Mouse (Mus musculus) neural tube, embryonic 10.5 days (tissue): ENCODE results near the gene Irs1.
A peak's percentile ranks its signal among the peaks of the same experiment; 100 is the strongest.

ENCODE experiments used
- DNase-seq: peaks from one replicate; pipeline ENCODE4 v3.0.0-alpha.2; 2017; ENCODE audit warnings: low spot score; ENCODE audit errors: extremely low spot score

Irs1 gene

GRCm38 (mm10) chr1:82289116-82289989 is 1.9 kb downstream of the Irs1 start:
- DNase-seq, result no peak

DNA sequence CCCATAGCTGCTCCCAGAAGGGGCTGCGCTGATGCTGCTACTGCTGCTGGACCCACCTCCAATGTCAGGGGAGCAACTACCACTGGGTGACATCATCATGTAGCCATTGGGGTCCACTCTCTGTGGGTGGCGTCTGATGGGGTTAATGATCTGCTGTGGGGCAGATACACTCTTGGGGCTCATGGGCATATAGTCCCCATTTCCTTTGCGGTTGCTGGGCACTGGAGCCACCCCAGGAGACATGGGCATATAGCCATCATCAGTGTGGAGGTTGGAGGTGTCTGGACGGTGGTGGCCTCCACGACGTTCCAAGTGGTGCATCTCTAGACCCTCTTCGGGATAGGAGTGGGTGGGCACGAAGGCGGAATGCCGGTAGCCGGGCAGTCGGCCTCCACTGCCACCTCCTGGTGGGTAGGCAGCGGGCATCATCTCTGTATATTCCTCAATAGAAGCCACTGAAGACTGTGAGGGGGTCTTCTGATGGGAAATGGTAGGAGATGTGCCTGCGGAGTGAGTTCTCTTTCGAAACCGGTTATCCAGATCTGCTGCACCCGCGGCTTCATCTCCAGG is 2.7 kb downstream of the Irs1 start:
- DNase-seq, result no peak

GRCm38 (mm10) chr1:82287776-82288325 is 3.4 kb downstream of the Irs1 start:
- DNase-seq, result no peak

GRCm38 (mm10) chr1:82287052-82287775 is 4.0 kb downstream of the Irs1 start:
- no peak for DNase-seq

DNA sequence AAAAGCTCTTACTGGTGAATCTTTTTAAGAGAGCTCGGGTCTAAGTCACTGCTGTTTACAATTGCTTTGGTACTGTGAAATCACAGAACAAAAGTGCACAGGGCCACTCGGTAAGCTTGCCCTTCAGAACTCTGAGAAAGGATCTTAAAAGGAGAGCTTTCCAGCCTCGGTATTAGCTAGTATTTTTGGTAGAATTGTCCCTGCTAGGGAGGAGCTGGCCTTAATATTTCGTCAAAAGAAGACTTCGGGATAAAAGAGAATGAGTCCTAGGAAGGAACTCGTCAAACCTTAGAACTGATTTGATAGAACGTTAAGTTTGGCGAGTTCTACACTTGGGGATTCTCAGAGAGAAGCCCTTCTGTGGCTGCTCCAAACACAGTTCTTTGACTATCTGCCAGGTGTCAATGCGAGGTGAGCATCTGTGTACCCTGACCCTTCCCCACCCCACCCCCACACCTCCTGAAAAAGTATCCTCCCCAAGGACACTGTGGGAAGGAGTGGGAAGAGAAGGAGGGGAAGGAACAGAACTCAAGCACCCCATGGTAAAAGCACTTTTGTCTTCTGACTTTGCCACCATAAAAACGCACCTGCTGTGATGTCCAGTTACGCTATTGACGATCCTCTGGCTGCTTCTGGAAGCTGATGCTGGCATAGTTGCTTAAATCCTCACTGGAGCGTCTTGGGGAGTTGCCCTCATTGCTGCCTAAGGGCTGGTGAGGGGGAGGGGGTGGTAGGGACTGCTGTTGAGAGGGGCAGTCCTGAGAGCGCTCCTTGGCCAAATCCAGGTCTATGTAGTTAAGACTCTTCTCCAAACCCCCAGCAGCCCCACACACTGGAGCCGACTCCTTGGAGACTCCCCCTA is 4.8 kb downstream of the Irs1 start:
- DNase-seq, result no peak

GRCm38 (mm10) chr1:82285461-82286189 is 5.6 kb downstream of the Irs1 start:
- DNase-seq, result no peak

DNA sequence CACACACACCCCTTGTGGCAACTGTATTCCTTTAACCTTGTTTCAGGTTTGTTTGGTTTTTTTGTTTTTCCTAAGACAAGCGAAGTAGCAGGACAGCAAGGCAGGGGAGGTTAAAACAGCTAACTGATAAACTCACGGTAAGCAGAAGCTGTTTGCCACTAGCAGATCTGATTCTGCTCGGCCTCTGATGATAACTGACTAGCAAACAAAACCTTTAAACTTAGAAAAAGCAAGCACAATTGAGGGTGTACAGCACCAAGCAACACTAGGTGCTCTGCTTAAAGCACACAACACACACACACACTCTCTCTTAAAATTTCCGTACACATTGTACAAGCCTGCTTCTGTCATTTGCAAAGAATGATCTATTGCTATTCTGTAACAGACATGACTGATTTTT is 6.8 kb downstream of the Irs1 start:
- no peak for DNase-seq

DNA sequence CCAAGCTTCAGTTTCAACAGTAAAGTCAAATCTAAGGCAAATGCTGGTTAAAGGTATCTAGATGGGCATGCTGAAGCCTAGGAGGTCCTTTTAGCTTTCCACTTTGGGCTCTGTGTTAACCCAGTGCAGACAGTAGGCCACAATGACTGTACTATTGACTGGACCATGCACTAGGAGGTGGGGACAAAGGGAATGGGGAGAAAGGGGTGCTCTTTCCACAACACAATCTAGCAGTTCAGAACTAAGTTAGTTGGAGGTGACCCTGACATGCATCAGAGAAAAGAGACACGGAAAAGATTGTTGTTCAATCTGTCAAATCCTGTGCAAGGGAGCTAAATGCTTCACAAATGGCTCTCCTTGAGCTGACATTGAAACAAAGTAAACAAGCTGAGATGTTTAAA is 7.3 kb downstream of the Irs1 start:
- DNase-seq, result peak; percentile 55

DNA sequence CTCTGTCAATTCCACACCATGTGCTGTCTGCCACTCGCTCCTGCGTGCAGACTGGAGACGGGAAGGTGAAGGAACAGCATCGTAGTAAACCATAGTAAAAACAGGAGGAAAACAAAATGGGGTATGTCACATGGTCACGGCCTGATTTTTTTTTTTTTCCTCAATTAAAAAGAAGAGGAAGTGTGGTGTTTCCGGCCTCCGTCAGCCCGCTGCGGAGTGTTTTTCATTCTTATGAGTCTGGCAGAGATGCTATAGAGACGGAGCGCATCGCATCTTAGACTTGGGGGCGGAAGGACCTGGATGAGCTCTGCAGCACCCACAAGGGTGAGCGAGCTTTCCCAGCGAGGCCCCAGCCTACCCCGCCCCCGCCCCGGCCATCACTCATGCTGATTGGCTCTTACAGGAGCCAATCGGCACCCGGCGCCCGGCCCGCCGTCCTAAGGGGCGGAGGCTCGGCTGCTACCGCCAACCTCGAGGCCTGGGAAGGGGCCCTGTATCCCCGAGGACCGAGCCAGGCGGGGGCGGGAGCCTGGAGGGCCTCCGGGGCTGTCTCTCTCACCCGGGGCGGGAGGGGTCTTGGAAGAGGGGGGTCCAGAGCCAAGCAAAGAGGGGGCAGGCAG is 8.1 kb downstream of the Irs1 start:
- DNase-seq, result peak; percentile 93

DNA sequence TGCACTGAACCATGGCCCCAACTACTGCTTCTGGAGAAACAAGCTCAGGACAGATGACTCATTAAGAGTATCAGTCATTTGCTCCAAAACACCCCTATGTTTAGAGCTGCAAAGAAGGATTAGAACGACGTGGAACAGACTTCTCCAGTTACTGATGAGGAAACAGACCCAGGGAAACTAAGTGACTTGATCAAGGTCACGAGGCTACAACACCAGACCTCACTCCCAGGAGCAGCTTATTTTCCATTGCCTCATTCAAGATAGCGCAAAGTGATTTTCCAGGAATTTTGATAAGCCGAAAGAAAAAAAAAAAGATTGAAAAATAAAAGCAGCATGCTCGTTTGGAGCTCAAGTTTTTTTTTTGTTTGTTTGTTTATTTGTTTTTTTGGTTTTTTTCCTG is 9.4 kb downstream of the Irs1 start:
- DNase-seq, result no peak

- no peak for DNase-seq
Observed at GRCm38 (mm10) chr1:82279768-82280167, 11.4 kb downstream of the Irs1 start.

DNA sequence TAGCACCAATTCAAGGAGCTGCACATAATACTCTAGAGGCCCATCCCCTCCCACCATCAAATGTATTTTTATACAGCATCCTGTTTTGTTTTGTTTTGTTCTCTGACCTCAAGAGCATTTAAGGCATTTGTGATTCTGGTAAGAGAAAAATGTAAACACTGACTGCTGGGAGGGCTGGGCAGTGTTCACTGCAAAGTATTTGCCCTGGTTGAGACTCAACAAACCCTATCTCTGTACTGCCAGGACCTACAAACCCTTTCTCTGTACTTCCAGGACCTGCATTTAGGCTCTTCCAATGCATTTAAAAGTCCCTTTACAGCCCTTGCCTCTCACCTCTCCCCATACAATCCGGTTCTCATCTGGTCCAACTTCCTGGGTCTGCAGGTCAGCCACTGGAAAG is 16.9 kb downstream of the Irs1 start:
- no peak for DNase-seq

GRCm38 (mm10) chr1:82273529-82273928 is 17.7 kb downstream of the Irs1 start:
- DNase-seq, result no peak

DNA sequence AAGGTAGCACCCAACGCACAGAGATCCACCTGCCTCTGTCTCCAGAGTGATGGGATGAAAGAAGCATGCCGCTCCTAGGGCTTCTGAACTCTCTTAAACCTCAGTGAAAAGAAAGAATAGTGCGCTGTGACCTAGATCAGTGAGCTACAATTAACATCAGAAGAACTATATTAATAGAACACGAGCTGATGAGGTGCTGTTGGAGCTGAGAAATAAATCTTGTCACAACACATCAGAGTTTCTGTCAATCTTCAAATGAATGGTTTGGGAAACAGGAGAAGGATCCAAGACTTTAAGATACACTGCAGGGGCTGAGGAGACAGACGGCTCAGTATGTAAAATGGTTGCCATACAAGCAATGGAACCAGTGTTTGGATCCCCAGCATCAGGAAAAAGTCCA is 19.0 kb downstream of the Irs1 start:
- no peak for DNase-seq

DNA sequence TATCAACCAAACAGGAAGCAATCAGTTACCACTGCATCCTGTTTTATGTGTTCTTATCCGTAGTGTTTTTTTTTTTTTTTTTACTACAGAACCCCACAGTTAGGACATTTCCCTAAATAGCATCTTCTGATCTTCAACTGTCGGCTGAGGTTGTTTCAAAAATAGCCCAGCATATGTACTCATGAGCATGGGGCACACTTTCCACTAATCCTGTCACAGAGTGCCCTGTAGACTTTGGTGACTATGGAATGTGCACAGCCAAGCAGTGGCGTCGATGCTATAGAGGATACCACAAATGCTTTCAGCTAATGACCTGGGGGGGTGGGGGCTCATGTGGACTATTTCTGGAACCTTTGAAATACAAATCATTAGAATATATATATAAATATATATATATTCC is 23.7 kb downstream of the Irs1 start:
- DNase-seq, result no peak

- DNase-seq, result no peak
Observed at GRCm38 (mm10) chr1:82262331-82262730, 28.9 kb downstream of the Irs1 start.

GRCm38 (mm10) chr1:82261638-82262037 is 29.6 kb downstream of the Irs1 start:
- no peak for DNase-seq

DNA sequence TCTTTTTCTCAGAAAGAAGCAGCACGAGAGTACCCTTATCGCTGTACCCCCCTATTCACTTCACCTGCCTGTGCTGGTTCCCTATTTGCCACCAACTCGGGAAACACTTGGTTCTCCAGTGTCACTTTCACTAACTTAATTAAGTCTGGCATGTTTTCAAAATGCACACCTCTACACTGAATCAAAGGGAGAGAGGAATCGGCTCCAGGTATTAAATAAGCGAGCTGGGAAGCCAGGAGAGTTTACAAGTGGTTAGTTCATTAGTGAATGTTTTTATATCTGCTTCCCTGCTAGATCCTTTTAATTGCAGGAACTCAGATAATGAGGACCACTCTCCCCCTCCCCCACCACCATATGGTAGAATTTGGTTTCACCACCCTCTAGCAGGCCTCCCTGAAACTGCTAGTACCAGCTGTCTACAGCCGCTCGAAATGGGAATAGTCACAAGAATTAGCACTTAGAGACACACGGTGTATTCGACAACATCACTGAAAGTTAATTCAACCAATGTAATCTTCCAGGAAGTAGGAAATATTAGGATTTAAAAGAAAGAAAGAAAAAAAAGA is 30.1 kb downstream of the Irs1 start:
- DNase-seq, result no peak

GRCm38 (mm10) chr1:82260055-82260454 is 31.2 kb downstream of the Irs1 start:
- no peak for DNase-seq

- DNase-seq, result no peak
Observed at GRCm38 (mm10) chr1:82258331-82258730, 32.9 kb downstream of the Irs1 start.
